Mouse (Mus musculus) left cerebral cortex, adult 11 months (tissue): Measurements from ENCODE around the gene Diexf.

Source experiments
- DNase-seq: peaks from one replicate; pipeline ENCODE4 v3.0.0; 2022; ENCODE audit warnings: low spot score

Diexf gene

GRCm38 (mm10) chr1:193086111-193086841, 43.8 kb downstream of the Diexf start:
- no peak for DNase-seq

- no peak for DNase-seq
These were observed 44.5 kb downstream of the Diexf start for GRCm38 (mm10) chr1:193085541-193086020.

GRCm38 (mm10) chr1:193084016-193084415, 46.1 kb downstream of the Diexf start:
- no peak for DNase-seq

GRCm38 (mm10) chr1:193083051-193083450, 47.0 kb downstream of the Diexf start:
- DNase-seq, result no peak

- no peak for DNase-seq
These were observed 47.7 kb downstream of the Diexf start for GRCm38 (mm10) chr1:193082311-193082921.

GRCm38 (mm10) chr1:193062618-193063017, 67.5 kb downstream of the Diexf start:
- no peak for DNase-seq

- DNase-seq, result no peak
These were observed 69.9 kb downstream of the Diexf start for GRCm38 (mm10) chr1:193060167-193060566.

GRCm38 (mm10) chr1:193059596-193059995, 70.5 kb downstream of the Diexf start:
- DNase-seq, result no peak

GRCm38 (mm10) chr1:193054401-193054800, 75.7 kb downstream of the Diexf start:
- DNase-seq, result no peak

- no peak for DNase-seq
These were observed 77.0 kb downstream of the Diexf start for GRCm38 (mm10) chr1:193053065-193053464.

GRCm38 (mm10) chr1:193047616-193048015, 82.5 kb downstream of the Diexf start:
- no peak for DNase-seq

- DNase-seq, result no peak
These were observed 87.2 kb downstream of the Diexf start for GRCm38 (mm10) chr1:193042760-193043295.
